Mouse (Mus musculus) MN1 (cell line): Measurements from ENCODE around the gene Dglucy.

ENCODE experiments used
- DNase-seq: peaks from one replicate; pipeline ENCODE4 v3.0.0-alpha.2; 2016; ENCODE audit warnings: low spot score

The Dglucy gene

DNA sequence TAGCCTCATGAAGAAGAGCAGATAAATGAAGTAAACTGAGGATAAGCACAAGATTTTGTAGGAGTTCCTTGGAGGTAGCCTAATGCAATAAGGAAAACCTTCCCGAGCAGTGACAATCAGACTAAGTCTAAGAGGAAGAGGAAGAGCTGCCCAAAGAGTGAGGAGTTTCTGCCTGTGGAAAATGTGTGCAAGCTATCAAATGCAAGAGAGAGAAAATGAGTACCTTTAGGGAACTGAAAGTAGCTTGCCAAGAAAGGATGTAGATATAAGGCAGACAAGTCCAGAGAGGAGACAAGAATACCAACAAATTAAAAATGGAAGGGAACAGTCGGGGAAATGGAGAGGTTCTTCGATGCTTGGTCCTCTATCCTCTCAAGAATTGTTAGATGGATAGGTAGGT lies 106.7 kb downstream of the Dglucy start:
- no peak for DNase-seq

DNA sequence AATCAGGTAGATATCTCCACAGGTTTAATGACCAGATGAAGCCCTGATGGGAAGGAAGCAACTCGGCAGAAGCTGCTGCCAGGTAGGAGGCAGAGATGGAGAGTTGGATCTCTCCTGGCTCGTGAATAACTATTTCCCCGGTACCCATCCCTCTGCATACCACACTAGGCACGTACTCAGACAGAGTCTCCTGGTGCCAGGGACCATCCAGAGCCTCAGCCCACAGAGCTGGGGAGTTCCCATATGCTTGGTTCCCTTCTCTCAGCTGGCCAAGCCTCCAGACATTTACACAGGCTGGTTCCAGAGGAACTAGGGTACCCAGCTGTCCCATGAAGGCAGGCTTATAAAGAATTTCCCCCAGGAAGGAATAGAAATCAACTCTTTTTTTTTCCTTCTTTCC lies 108.0 kb downstream of the Dglucy start:
- no peak for DNase-seq

DNA sequence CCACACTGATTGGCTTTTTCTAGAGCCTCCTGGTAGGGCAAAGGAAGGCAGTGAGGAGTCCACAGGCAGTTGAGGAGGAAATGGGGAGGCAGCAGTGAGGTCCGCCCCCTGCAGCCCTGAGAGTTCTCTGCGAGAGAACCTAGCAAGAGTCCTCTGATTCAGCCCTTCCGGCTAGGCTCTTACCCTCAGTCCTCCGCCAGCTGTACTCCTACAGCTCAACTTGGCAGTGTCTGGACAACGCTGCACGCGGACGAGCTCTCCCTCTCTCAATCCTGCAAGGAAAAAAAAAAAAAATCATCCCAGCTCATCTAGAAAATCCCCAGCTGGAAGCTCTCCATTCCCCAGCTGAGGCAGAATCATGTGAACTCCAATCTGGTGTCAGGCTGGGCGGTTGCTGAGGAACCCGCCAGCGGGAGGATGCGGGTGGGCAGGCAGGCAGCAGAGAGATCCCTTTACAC lies 109.0 kb downstream of the Dglucy start:
- no peak for DNase-seq

- DNase-seq = no peak
Observed at GRCm38 (mm10) chr12:100890548-100890947, 111.7 kb downstream of the Dglucy start.

- DNase-seq = peak; percentile 38
Observed at GRCm38 (mm10) chr12:100895504-100895903, 116.6 kb downstream of the Dglucy start.

DNA sequence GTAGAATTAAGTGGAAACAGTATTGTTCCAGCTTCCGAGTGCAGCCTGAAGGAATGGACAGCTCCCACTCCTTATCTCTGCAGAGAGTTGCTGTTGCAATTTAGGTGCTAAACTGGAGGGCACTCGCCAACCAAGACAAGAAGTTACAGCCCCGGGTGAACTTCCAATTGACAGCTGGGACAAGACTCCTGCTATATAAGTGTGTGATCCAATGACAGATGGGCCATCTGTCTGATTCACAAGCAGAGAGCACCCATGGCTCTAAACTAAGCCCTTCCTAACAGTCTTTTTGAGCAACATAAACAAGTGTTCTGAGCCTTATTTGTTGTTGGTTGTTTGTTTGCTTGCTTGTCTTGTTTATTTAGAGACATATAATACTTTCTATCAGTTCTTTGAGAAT lies 117.8 kb downstream of the Dglucy start:
- no peak for DNase-seq

DNA sequence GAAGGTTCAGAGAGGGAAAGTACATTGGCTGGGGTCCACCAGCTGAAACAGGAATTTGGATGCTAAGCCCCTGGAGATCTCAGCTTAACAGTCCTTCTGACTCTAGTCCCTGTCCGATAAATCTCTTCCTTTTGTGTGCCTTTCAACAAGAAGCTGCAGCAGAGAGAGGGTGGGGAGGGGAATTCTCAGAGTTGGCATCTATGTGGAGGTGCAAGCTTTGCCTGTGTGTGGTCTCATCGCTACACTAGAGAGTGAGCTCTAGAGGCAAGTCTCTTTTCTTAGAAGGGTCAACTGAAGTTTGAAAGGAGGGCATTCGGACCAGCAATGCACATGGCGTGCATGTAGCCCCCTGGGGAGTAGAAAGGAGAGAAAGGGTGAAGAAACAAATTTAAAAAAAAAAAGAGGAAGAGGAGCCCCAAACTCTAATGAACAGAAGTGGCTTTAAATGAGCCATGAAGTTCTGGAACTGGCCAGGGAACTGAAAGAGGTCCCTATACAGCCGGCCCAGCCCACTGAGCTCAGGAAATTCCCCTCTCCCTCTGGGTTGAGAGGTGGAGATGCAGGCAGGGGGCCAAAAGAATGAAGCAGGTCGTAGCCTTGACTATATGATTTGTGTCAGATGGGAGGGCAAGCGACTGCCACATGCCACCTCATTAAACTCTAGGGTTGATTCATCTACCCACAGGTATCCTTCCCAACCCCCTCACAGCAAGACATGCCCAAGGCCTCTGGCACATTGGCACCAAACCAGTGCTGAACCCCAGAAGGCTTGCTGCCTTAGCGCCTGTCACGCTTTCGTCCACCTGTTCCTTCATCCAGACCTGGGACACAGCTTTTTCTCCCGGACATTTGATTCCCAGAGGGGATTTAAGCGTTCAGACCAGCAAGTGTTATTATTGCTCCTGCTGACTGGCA lies 119.1 kb downstream of the Dglucy start:
- no peak for DNase-seq

DNA sequence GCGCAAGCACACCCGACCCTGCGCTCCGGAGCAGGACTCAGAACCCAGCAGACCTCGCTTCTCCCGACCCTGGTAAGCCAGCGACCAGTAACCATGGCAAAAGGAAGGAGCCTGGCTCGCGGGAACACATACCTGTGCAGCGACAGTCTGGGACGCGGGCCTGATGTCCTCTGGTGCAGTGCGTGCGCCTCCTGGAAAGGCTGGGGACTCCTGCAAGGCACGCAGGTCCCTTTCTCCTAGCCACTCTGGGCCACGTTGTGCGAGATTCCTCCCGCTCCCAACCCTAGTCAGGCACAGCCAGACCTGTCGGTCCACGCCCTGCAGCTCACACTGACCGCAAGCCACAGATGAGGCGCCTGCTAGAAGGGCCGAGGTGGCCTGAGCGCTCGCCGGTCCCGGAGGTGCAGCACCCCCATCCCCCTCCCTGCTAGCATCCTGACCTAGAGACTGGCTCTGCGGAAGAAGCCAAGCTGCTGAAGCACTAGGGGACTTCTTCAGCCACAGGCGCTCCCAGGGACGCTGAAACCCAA lies 120.3 kb downstream of the Dglucy start:
- DNase-seq = no peak

DNA sequence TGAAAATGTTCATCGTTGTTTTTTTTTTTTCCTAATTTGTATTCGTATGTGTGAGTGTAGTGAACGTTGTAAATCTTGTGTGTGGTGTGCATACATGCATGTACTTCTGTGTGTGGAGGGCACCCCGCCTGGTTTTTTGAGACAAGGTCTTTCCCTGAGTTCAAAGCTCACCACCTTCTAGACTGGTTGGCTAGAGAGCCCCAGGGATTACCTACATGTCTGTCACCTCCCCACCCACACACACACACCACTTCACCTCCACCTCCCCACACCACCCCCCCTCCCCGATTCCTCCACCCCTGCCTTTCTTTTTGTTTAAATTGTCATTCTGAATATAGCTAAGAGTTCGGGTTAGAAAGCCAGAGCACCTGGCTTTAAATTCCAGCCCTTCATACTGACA lies 122.0 kb downstream of the Dglucy start:
- DNase-seq = no peak

- no peak for DNase-seq
Observed at GRCm38 (mm10) chr12:100901386-100901785, 122.5 kb downstream of the Dglucy start.

GRCm38 (mm10) chr12:100903761-100904160 lies 124.9 kb downstream of the Dglucy start:
- DNase-seq = no peak

GRCm38 (mm10) chr12:100906861-100907260 lies 128.0 kb downstream of the Dglucy start:
- DNase-seq = no peak

DNA sequence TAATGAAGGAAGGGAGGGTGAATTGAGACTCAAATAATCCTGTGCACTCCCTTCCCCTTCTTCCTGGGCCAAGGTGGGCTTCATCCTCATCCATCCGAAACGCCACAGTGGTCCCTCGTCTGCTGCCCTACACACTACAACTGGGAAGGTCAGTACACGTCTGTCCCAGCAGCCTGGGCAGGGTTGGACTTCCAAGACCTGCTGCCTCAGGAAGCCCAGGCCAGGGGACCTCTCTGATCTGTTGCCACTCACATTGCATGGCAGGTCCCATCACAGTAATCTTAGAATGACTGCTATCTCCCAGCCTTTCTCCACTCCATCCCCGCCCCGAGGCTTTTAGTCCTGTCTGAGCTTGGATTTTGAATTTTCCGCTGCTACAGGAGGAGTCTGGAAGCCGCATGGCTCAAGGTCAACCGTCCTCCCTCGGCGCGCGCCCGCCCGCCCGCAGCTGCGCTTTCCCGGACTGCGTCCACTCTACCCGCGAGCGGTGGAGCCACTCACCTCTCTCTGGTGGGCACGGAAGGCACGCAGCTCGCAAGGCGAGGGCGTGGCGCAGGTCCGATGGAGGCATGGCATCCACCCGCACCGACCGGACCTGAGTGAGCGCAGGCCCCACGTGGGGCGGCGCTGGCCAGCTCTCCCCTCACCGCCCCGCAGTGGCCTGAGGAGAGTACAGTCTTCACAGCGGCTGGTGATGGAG lies 128.9 kb downstream of the Dglucy start, which contains the start of gene Gpr68:
Gpr68 (minus strand) TSS at position 601 of the 700 bp plus-strand sequence.
- DNase-seq = peak; percentile 46

DNA sequence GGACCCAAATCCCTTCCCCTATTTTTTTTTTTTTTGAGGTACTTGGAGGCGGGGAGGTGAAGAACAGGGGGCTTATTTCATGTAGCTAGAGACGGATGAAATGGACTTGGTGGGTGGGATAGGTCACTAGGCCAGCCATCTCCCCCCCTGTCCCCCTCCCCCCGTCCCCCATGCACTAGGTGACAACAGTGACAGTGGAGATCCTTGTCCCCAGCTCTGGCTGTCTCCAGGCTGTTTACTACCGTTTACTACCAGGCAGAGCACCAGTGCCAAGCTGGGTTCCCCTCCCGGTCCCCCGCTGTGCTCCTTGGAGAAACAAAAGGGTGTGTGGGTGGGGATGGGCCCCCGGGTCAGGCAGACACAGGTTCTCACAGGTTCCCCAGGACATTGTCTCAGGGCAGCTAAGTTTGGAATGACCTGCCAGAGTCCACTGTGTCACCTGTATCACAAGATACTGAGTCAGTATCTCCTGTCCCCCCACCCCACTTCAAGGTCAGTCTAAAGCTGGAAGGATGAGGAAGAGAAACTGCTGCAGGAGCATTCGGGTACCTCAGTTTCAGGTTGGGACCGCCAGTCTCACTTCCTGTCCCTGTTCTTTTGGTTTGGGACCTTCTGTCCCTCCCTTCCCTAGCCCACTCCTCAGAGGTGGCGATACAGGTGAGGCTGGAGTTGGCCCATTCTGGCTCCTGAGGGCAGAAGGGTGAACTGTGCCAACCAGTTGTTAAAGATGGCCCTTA lies 129.6 kb downstream of the Dglucy start:
- DNase-seq = no peak

DNA sequence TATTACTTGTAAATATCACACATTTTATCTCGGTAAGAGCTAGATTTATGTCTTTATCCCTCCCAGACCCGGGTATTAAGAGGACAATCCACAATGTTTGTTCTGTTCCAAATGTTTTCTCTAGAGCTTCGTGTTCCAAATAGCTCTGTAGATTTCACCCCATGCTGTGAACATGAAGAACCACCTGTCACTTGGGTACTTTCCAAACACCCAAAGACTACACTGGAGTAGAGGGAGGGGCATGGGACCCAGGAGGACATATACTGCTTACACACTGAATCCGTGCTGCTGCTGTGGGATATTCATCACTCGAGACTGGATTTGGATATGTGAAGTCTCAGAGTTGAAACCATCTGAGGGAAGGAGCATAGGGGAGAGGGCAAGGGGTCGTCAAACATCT lies 130.9 kb downstream of the Dglucy start:
- DNase-seq = no peak

GRCm38 (mm10) chr12:100910731-100911130 lies 131.9 kb downstream of the Dglucy start:
- no peak for DNase-seq

GRCm38 (mm10) chr12:100924646-100925339 lies 145.9 kb downstream of the Dglucy start:
- DNase-seq = no peak

GRCm38 (mm10) chr12:100925644-100926619 lies 147.1 kb downstream of the Dglucy start:
- peak; percentile 79 for DNase-seq

DNA sequence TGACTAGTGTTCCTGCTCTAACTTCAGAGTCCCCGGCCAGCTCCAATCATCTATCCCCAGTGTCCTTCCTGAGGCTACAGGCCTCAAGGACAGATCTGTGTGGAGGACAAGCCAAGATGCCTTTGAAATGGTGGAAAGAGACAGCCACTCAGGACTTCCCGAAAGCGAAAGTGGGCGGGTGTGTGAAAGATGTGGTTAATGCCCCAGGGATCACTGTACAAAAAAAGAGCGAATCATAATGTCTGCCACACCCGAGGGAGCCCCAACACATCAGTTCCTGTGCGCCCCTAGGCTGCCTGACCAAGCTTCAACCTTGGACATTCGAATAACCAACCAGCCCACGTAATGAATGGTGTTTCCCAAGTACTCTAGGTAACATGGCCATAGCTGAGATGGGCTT lies 149.4 kb downstream of the Dglucy start:
- no peak for DNase-seq

- DNase-seq = no peak
Observed at GRCm38 (mm10) chr12:100931653-100932052, 152.8 kb downstream of the Dglucy start.
